Mouse (Mus musculus) heart, embryonic 14.5 days (tissue): ENCODE data around the gene Lrrn2. TPM values are rescaled to one million over a fixed set of nuclear protein-coding genes. Genes with fewer than 3 reads are reported as not detected.

Experiments
- ATAC-seq: fragments of 200-750 bp; cut with Nextera tagmentation; 2 replicates; pipeline ENCODE4 v1.8.0; 2017; ENCODE audit warnings: low read depth, moderate TSS enrichment; ENCODE audit not compliant: insufficient number of reproducible peaks, insufficient read depth, low FRiP score
- H3K27ac ChIP-seq, 2 experiments: fragments of 200-500 bp in 1 of 2; fragments of 300-500 bp in 1 of 2; sonication (generic) in 1 of 2; replicated peaks in 1 of 2; 2 replicates each; pipeline ENCODE4 v1.5.1; 2012 to 2014; ENCODE audit warnings: low read depth in 2 of 2, low read length in 2 of 2, control low read depth in 1 of 2, mild to moderate bottlenecking in 1 of 2, mixed read lengths in 1 of 2; ENCODE audit not compliant: control insufficient read depth in 1 of 2, insufficient read depth in 1 of 2
- H3K27me3 ChIP-seq: fragments of 300-500 bp; sonication (generic); 2 replicates; pipeline ENCODE4 v1.6.1; 2014; ENCODE audit warnings: mild to moderate bottlenecking, low read length, control low read depth; ENCODE audit not compliant: control insufficient read depth, insufficient read depth
- H3K36me3 ChIP-seq: fragments of 300-500 bp; sonication (generic); 2 replicates; pipeline ENCODE4 v1.6.1; 2014; ENCODE audit warnings: mild to moderate bottlenecking, control low read depth, low read length, mixed read lengths; ENCODE audit not compliant: control insufficient read depth, insufficient read depth
- H3K4me1 ChIP-seq, 2 experiments: fragments of 200-500 bp in 1 of 2; fragments of 300-500 bp in 1 of 2; sonication (generic) in 1 of 2; 2 replicates each; pipeline ENCODE4 v1.6.1; 2012 to 2014; ENCODE audit warnings: low read length in 2 of 2, control low read depth in 1 of 2, mixed read lengths in 1 of 2; ENCODE audit not compliant: control insufficient read depth in 2 of 2, insufficient read depth in 2 of 2
- H3K4me2 ChIP-seq: fragments of 300-500 bp; sonication (generic); 2 replicates; pipeline ENCODE4 v1.6.1; 2014; ENCODE audit warnings: mild to moderate bottlenecking, low read length
- H3K4me3 ChIP-seq, 2 experiments: fragments of 200-500 bp in 1 of 2; fragments of 300-500 bp in 1 of 2; sonication (generic) in 1 of 2; 2 replicates each; pipeline ENCODE4 v1.5.1; 2012 to 2014; ENCODE audit warnings: low read length in 2 of 2, mild to moderate bottlenecking in 2 of 2, control low read depth in 1 of 2, low read depth in 1 of 2, moderate library complexity in 1 of 2; ENCODE audit not compliant: control insufficient read depth in 1 of 2, insufficient read depth in 1 of 2
- H3K9ac ChIP-seq: fragments of 300-500 bp; sonication (generic); 2 replicates; pipeline ENCODE4 v1.6.1; 2014; ENCODE audit warnings: mild to moderate bottlenecking, low read length
- H3K9me3 ChIP-seq: fragments of 300-500 bp; sonication (generic); 2 replicates; pipeline ENCODE4 v1.6.1; 2016; ENCODE audit warnings: low read length, control low read depth; ENCODE audit not compliant: control insufficient read depth
- WGBS: fragments of 180-500 bp; shearing (Covaris S2); extraction: QIAGEN DNeasy Blood & Tissue Kit; methylation state at CpG from one replicate; pipeline ENCODE4 v1.1.7; 2014; 5-methylcytosine and 5-hydroxymethylcytosine counted together
- polyA plus RNA-seq: library from polyadenylated mRNA; unstranded; fragments of >200 nt; fragmentation: Nextera tagmentation; extraction: Ambion mirVana; gene quantifications from 2 replicates; pipeline ENCODE4 v1.2.1, GENCODE M21; 2014

The Lrrn2 gene
- polyA plus RNA-seq, 1 experiment from 2014 or later, result 12.0 TPM

DNA sequence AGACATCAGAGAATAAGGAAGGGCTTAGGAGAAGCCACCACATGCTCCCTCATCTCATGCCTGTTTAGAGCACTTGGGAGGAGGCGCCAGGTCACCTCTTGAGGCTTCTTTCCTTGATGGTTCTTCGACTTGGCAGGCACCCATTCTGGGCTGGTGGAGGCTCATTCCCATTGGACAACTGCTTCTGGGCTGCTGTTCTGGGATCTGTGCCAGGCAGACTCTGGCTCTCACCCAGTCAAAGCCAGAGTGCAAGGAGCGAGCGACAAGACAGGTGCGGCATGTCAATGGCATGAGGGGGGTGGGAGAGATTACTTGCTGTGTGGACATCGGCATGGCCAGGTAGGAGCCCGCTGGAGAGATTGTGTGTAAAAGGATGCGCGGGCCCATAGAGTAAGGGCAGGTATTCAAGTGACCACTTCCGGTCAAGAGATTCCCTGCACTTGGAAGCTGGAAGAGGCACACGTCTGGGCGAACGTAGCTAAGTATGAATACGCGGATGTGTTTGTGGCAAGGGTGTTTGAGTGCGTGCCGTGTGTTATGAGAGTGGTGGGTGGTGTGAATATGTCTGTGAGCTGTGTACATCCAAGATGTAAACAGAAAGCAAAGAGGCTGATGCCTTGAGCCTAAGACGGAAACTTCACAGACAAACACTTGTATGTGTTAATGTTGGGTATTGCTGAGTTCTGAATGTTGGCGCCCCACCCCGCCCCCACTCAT lies 35.8 kb upstream of the Lrrn2 start:
- ATAC-seq, result peak; percentile 81
- 63% methylated on average over 20 of the region's 20 CpGs for WGBS
- no peaks in the 10 kb centered on the region for H3K36me3 ChIP-seq
- no peak overlapping the region for H3K4me3 ChIP-seq
- H3K9me3 ChIP-seq, result peaks cover 10% of the 10 kb centered on the region
- no peak overlapping the region for H3K27ac ChIP-seq
- no peak overlapping the region for H3K9ac ChIP-seq
- no peak overlapping the region for H3K4me2 ChIP-seq
- H3K4me1 ChIP-seq, result peaks cover 9 to 18% of the 10 kb centered on the region in 2 experiments
- H3K27me3 ChIP-seq, result no peaks in the 10 kb centered on the region

DNA sequence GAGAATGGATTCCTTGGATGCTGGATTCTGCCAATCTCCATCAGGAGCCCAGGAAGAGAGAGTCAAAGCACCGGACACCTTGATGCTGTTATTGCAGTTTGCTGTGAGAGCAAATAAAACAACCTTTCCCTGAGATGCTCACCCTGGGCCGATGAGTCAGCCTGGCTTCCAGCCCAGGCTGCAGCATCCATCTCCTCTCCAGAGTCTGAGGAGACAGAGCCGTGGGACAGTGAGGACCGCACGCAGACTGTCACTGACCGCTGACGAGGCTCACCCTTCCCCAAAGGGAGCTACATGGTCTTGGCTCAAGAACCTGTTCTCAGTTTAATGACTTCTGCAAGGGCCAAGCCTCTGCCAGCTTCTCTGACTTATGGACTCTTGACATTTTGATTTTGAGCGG lies 34.3 kb upstream of the Lrrn2 start:
- Histone ChIP-seq H3K27ac (no peak overlapping the region), H3K4me3 (no peak overlapping the region), H3K4me2 (no peak overlapping the region), H3K9ac (no peak overlapping the region), H3K36me3 (no peaks in the 10 kb centered on the region), H3K9me3 (peaks cover 10% of the 10 kb centered on the region), H3K27me3 (no peaks in the 10 kb centered on the region), H3K4me1 (peaks cover 7 to 18% of the 10 kb centered on the region in 2 experiments)
- 71% methylated on average over 8 of the region's 8 CpGs for WGBS
- no peak for ATAC-seq

DNA sequence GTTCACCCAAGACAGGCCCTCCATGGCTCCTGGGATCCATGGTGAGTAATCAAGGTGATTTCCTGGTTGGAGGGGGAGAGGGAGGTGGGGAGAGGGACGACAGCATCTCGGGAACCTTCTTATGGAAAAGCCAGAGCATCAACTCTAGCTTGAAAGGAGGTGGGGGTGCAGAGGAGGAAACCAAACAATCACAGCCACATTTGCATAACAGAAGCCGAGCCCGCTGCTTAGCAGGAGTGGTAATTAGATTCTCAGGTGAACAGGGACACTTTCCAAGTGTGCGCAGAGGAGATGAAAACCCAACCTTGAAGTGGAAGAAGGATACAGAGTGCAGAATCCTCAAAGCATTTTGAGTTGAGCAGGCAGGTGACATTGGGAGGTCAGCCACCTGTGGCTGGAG lies 29.3 kb upstream of the Lrrn2 start:
- Histone ChIP-seq H3K4me2 (no peak overlapping the region), H3K4me1 (peaks cover 27 to 39% of the 10 kb centered on the region in 2 experiments), H3K4me3 (no peak overlapping the region), H3K9me3 (peaks cover 10% of the 10 kb centered on the region), H3K9ac (no peak overlapping the region), H3K27ac (no peak overlapping the region), H3K36me3 (no peaks in the 10 kb centered on the region), H3K27me3 (no peaks in the 10 kb centered on the region)
- 69% methylated on average over 5 of the region's 5 CpGs for WGBS
- ATAC-seq, result no peak

DNA sequence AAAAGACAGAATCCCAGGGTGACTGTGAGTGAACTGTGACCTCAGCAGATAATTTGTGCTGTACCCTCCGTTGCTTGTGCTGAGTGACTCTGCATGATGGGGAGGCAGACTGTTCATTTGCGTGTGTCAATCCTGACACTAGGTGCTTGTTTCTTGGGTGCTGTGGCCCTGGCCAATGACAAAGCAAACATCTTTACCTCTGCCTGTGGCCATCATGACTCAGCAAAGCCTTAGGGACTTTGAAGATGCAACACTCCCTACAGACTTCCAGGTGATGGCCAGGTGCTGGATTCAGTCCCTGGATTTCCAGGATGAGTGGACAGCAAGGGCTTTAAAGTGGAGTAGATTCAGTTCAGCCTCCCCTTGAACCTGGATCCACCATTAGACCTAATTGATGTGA lies 28.8 kb upstream of the Lrrn2 start:
- no peaks in the 10 kb centered on the region for H3K36me3 ChIP-seq
- H3K9me3 ChIP-seq, result peaks cover 10% of the 10 kb centered on the region
- H3K27ac ChIP-seq, result peak overlapping the region; percentile 86 to 89
- no peak overlapping the region for H3K9ac ChIP-seq
- 72% methylated on average over 2 of the region's 2 CpGs for WGBS
- no peak overlapping the region for H3K4me3 ChIP-seq
- H3K27me3 ChIP-seq, result no peaks in the 10 kb centered on the region
- peaks cover 27 to 39% of the 10 kb centered on the region in 2 experiments for H3K4me1 ChIP-seq
- no peak for ATAC-seq
- no peak overlapping the region for H3K4me2 ChIP-seq

DNA sequence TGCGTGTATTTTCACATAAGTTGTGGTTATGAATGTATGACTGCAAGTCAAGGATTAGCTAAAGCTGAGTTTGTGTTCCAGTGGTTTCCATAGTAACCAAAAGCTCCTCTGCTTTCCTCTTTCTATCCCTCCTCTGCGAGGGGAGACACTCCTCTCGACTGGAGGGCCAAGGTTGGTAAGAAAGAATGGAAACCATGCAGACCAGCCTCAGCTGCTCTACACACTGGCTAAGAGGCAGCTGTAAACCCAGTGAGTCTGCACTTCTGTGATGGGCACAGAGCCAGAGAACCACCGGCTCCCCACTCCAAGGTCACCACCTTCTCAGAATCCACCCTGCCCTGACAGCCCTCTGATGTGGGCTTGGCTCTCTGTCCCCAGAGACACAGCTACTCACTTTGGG lies 28.3 kb upstream of the Lrrn2 start:
- peak; percentile 75 for ATAC-seq
- Histone ChIP-seq H3K4me2 (0 out of 2 replicates have a peak overlapping the region, but pooled peaks have one; percentile 9), H3K9ac (0 out of 2 replicates have a peak overlapping the region, but pooled peaks have one; percentile 31), H3K27ac (peak overlapping the region; percentile 86 to 89), H3K9me3 (peaks cover 10% of the 10 kb centered on the region), H3K27me3 (no peaks in the 10 kb centered on the region), H3K4me1 (peaks cover 27 to 39% of the 10 kb centered on the region in 2 experiments), H3K36me3 (no peaks in the 10 kb centered on the region), H3K4me3 (no peak overlapping the region)
- 28% methylated on average over 4 of the region's 4 CpGs for WGBS

DNA sequence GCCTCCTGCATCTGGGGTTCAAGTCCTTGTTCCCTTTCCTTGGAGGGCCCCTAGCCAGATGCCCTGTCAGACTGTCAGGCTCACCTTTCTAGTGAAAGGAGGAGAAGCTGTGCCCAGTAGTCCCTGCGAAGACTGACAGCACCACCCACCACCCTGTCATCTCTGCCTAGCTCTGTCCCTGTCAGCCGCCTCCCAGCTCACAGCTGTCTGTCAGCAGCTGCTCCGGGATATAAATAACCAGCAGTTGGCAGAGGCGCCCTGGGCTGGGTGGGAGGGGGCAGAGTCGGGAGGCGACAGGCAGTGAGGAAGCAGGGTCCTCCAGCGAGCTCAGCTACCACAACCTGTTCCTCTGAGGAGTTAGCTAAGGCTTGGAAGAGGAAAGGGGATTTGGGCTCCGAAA lies 26.8 kb upstream of the Lrrn2 start:
- no peaks in the 10 kb centered on the region for H3K36me3 ChIP-seq
- peaks cover 30 to 45% of the 10 kb centered on the region in 2 experiments for H3K4me1 ChIP-seq
- H3K9ac ChIP-seq, result peak overlapping the region; percentile 39; the same call in 1 of the 2 replicates
- peak; percentile 85 for ATAC-seq
- no peak overlapping the region for H3K4me3 ChIP-seq
- WGBS, result 7% methylated on average over 8 of the region's 8 CpGs
- H3K4me2 ChIP-seq, result peak overlapping the region; percentile 34
- H3K9me3 ChIP-seq, result no peaks in the 10 kb centered on the region
- H3K27me3 ChIP-seq, result no peaks in the 10 kb centered on the region
- peak overlapping the region; percentile 89 to 90 for H3K27ac ChIP-seq

DNA sequence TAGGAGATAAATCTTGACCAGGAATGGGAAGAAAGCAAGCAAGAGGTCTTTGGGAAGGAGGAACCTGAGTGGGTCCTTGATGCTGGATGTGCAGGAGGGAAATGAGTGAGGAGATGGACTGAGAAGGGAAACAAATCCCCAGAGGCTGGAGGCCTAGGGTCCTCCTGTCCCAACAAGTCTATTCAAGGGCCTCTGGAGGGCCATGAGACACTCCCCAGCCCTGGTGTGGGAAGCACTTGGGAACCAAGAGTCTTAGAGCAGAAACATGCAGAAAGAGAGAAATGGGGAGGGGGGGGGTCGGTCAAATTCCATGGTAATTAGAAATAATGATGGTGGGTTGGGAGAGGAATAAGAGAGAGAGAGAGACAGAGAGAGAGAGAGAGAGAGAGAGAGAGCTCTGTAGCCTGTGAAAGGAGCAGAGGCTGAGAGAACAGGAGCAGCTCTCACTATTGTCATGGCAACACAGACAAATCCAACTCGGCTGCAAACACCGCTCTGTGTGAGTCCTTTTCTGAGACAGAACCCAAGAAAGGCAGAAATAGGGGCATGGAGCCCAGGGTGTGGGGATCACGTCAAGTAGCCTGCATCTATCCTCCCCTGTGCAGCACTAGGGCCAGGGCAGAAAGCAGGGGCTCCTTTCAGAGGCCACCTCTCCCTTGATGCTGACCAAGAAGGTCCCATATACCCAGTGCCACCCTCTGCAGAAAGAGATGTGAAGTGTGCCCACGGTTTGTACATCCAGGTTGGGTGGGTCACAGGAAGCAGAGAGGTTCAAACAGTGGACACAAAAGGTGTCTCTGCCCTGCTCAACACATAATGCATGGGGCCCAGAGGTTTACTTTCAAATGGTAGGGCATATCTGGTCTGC lies 21.3 kb upstream of the Lrrn2 start:
- no peak for ATAC-seq
- no peak overlapping the region for H3K4me2 ChIP-seq
- no peak overlapping the region for H3K4me3 ChIP-seq
- no peaks in the 10 kb centered on the region for H3K27me3 ChIP-seq
- H3K4me1 ChIP-seq, result peaks cover 14 to 20% of the 10 kb centered on the region in 2 experiments
- 69% methylated on average over 5 of the region's 5 CpGs for WGBS
- H3K9me3 ChIP-seq, result no peaks in the 10 kb centered on the region
- H3K27ac ChIP-seq, result no peak overlapping the region
- no peaks in the 10 kb centered on the region for H3K36me3 ChIP-seq
- H3K9ac ChIP-seq, result no peak overlapping the region
